Mouse (Mus musculus): ENCODE results near the gene Rps28. TPM values are rescaled to one million over a fixed set of nuclear protein-coding genes. Genes with fewer than 3 reads are reported as not detected.
A peak's percentile ranks its signal among the peaks of the same experiment; 100 is the strongest.

Gene Rps28
- total RNA-seq, 1 experiment = 5,476 TPM

DNA sequence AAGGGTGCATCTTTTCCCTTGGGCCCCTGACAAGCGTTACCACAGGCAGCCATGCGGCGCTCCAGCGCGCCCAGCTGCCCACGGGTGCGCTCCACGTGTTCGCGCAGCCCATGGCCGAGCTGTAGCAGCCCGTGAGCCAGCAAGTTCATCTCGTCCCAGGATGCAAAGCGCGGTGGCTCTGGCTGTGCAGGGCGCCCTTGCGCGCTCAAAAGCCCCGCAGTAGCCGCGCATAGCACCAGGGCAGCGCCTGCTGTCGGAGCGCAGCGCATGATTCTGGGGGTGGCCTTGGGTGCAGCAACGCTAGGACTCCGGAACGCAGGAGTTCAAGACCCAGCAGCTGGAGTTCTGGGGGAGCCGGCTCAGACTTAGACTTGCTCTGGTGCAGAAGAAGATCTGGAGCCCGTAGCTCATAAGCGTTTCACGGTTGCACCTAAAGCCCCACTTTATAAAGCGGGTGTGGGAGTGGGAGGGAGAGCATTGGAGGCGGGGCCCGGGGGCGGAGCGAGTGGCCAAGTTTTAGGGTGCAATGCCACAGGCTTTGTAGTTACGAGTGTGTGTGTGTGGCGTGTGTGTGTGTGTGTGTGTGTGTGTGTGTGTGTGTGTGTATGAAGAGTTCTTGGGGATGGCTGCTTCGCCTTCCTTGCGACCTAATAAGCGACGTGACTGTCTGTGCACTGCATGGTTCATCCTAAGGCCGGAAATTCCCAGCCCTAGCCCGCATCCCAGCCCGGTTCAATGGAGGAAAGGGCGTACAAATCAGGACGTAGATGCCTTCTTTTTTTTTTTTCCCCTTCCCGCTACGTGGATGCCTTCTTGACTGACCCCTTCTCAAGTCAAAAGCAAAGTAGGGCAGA, 43.0 kb downstream of the Rps28 start, which contains the start of gene Angptl4:
TSS of gene Angptl4 (minus strand) at position 707 of the 854 bp plus-strand sequence.
- no peak for DNase-seq (ENCODE audit: low read depth, low spot score)
- Histone ChIP-seq H3K4me3 (ENCODE audit: insufficient read depth in 1 of 2, low read depth in 1 of 2, low read length in 2 of 2, poor library complexity in 1 of 2, severe bottlenecking in 1 of 2) (peak within 1 kb of the TSS; percentile 56 to 84), H3K36me3 (ENCODE audit: control insufficient read depth, insufficient read depth, low read length, poor library complexity, severe bottlenecking) (peaks cover 16% of the 10 kb centered on the region), H3K9ac (ENCODE audit: insufficient read depth, low read depth, low read length, poor library complexity, severe bottlenecking) (peak within 1 kb of the TSS; percentile 73), H3K4me1 (ENCODE audit: control insufficient read depth in 2 of 2, insufficient read depth in 2 of 2, low read length in 2 of 2, poor library complexity in 1 of 2) (peaks cover 3 to 26% of the 10 kb centered on the region in 2 experiments; a peak in 3 of 4 replicates), H3K27ac (ENCODE audit: insufficient read depth, low read depth, low read length, poor library complexity, severe bottlenecking) (no peak within 1 kb of the TSS), H3K9me3 (ENCODE audit: control insufficient read depth, insufficient read depth, low read depth, low read length) (no peaks in the 10 kb centered on the region)
- in situ Hi-C loops (cut with MboI; ENCODE audit: low sequenced_read_pairs in 2 of 2, unreplicated experiment in 2 of 2) = no loop called here
- TF ChIP-seq HCFC1 (IDR thresholded peaks at IDR 0.05; ENCODE audit: borderline replicate concordance, insufficient read depth, low read length) = no peak
- TF ChIP-seq MAFK (IDR thresholded peaks at IDR 0.05; ENCODE audit: insufficient read depth, low read depth, low read length) = no peak
- no peak for TF ChIP-seq ZC3H11A (IDR thresholded peaks at IDR 0.05; ENCODE audit: borderline replicate concordance, low read depth, low read length)
- TF ChIP-seq CHD2 (IDR thresholded peaks at IDR 0.05; ENCODE audit: low read depth, low read length) = no peak
- TF ChIP-seq ZNF384 (IDR thresholded peaks at IDR 0.05; ENCODE audit: low read depth, low read length) = no peak

DNA sequence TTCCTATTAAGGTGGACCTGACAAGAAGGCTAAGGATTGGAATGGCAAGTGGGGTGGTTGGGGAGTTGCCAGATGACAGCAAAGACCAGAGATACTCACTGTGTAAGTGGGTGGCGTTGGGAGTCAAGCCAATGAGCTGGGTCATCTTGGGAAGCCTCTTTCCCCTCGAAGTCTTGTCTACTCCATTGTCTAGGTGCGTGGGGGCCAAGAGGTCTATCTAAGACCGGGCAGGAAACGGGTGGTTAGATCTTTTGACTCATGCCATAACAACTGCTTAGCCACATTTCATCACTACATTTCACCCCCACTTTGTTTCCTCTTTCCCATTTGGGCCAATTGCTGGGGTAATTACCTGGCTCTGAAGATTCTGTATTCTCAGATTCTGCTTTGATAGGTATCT, 43.9 kb downstream of the Rps28 start:
- H3K9me3 ChIP-seq (ENCODE audit: control insufficient read depth, insufficient read depth, low read depth, low read length) = no peaks in the 10 kb centered on the region
- H3K4me3 ChIP-seq (ENCODE audit: insufficient read depth in 1 of 2, low read depth in 1 of 2, low read length in 2 of 2, poor library complexity in 1 of 2, severe bottlenecking in 1 of 2) = peak overlapping the region; percentile 56 to 84
- H3K9ac ChIP-seq (ENCODE audit: insufficient read depth, low read depth, low read length, poor library complexity, severe bottlenecking) = peak overlapping the region; percentile 73
- no peak overlapping the region for H3K27ac ChIP-seq (ENCODE audit: insufficient read depth, low read depth, low read length, poor library complexity, severe bottlenecking)
- H3K4me1 ChIP-seq (ENCODE audit: control insufficient read depth in 2 of 2, insufficient read depth in 2 of 2, low read length in 2 of 2, poor library complexity in 1 of 2) = peaks cover 3 to 22% of the 10 kb centered on the region in 2 experiments; a peak in 3 of 4 replicates
- in situ Hi-C loops (cut with MboI; ENCODE audit: low sequenced_read_pairs in 2 of 2, unreplicated experiment in 2 of 2) = no loop called here
- H3K36me3 ChIP-seq (ENCODE audit: control insufficient read depth, insufficient read depth, low read length, poor library complexity, severe bottlenecking) = peaks cover 17% of the 10 kb centered on the region
- TF ChIP-seq MAFK (IDR thresholded peaks at IDR 0.05; ENCODE audit: insufficient read depth, low read depth, low read length) (no peak), CHD2 (IDR thresholded peaks at IDR 0.05; ENCODE audit: low read depth, low read length) (no peak), ZNF384 (IDR thresholded peaks at IDR 0.05; ENCODE audit: low read depth, low read length) (no peak), HCFC1 (IDR thresholded peaks at IDR 0.05; ENCODE audit: borderline replicate concordance, insufficient read depth, low read length) (no peak), ZC3H11A (IDR thresholded peaks at IDR 0.05; ENCODE audit: borderline replicate concordance, low read depth, low read length) (no peak)
- DNase-seq (ENCODE audit: low read depth, low spot score) = no peak

DNA sequence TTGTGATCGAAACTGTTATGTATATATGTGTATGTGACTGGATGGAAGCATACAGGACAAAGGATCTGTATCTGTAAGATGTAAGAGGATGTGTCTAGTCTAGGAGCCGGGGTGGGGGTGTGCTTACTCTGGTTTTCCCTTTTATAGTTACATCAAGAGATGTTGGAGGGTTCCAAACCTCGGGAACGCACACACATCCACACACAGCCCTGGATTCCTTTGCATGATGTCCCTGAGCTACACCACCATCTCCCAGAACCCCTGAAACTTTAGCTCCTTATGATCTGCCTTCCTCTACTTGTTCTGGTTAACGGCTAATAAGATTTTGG, 44.4 kb downstream of the Rps28 start:
- Histone ChIP-seq H3K36me3 (ENCODE audit: control insufficient read depth, insufficient read depth, low read length, poor library complexity, severe bottlenecking) (peaks cover 21% of the 10 kb centered on the region), H3K9ac (ENCODE audit: insufficient read depth, low read depth, low read length, poor library complexity, severe bottlenecking) (no peak overlapping the region), H3K4me1 (ENCODE audit: control insufficient read depth in 2 of 2, insufficient read depth in 2 of 2, low read length in 2 of 2, poor library complexity in 1 of 2) (peaks cover 3 to 22% of the 10 kb centered on the region in 2 experiments; a peak in 3 of 4 replicates), H3K27ac (ENCODE audit: insufficient read depth, low read depth, low read length, poor library complexity, severe bottlenecking) (no peak overlapping the region), H3K9me3 (ENCODE audit: control insufficient read depth, insufficient read depth, low read depth, low read length) (no peaks in the 10 kb centered on the region), H3K4me3 (ENCODE audit: insufficient read depth in 1 of 2, low read depth in 1 of 2, low read length in 2 of 2, poor library complexity in 1 of 2, severe bottlenecking in 1 of 2) (peak overlapping the region in 1 of 2 experiments; percentile 56; a peak in 1 of 4 replicates)
- DNase-seq (ENCODE audit: low read depth, low spot score) = no peak
- TF ChIP-seq ZNF384 (IDR thresholded peaks at IDR 0.05; ENCODE audit: low read depth, low read length) (no peak), ZC3H11A (IDR thresholded peaks at IDR 0.05; ENCODE audit: borderline replicate concordance, low read depth, low read length) (no peak), CHD2 (IDR thresholded peaks at IDR 0.05; ENCODE audit: low read depth, low read length) (no peak), MAFK (IDR thresholded peaks at IDR 0.05; ENCODE audit: insufficient read depth, low read depth, low read length) (no peak), HCFC1 (IDR thresholded peaks at IDR 0.05; ENCODE audit: borderline replicate concordance, insufficient read depth, low read length) (no peak)
- in situ Hi-C loops (cut with MboI; ENCODE audit: low sequenced_read_pairs in 2 of 2, unreplicated experiment in 2 of 2) = no loop called here

DNA sequence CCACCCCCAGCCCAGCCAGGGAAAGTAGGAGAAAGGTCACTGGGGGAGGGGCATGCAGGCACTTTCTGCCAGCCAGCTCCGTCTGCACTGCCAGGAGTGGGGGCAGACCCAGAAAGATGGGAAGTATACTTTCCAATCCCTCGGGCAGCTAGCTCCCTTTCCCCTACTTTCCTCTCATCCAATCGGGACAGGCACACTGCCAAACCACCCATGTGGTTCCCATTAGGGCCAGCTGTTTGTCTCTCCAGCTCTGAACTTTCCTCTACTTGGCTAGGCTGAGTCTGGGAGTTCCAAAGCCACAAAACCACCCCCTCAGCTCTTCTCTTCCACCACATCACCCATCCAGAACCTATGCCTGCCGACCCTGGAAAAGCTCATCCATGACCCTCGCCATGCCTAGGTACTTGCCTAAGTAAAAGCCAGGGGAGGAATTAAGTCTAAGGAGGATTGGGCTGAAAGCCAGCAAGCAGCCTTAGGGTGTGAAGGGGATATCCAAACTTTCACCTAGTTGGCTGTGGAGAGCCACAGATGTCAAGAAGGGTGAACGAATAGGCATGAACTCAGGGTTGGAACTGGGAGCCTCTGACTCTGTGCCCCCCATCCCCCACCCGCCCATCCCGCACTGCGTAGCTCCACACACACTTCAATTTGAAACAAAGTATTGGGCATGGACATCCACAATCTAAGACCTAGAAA, 44.9 kb downstream of the Rps28 start:
- 0 out of 2 replicates have a peak overlapping the region, but pooled peaks have one; percentile 43 for H3K9ac ChIP-seq (ENCODE audit: insufficient read depth, low read depth, low read length, poor library complexity, severe bottlenecking)
- in situ Hi-C loops (cut with MboI; ENCODE audit: low sequenced_read_pairs in 2 of 2, unreplicated experiment in 2 of 2) = no loop called here

More for the DNA sequence above, 44.9 kb downstream of the Rps28 start:
- peaks cover 3 to 22% of the 10 kb centered on the region in 2 experiments; a peak in 3 of 4 replicates for H3K4me1 ChIP-seq (ENCODE audit: control insufficient read depth in 2 of 2, insufficient read depth in 2 of 2, low read length in 2 of 2, poor library complexity in 1 of 2)
- H3K4me3 ChIP-seq (ENCODE audit: insufficient read depth in 1 of 2, low read depth in 1 of 2, low read length in 2 of 2, poor library complexity in 1 of 2, severe bottlenecking in 1 of 2) = no peak overlapping the region; a peak in 1 of 4 replicates
- H3K27ac ChIP-seq (ENCODE audit: insufficient read depth, low read depth, low read length, poor library complexity, severe bottlenecking) = no peak overlapping the region
- no peak for DNase-seq (ENCODE audit: low read depth, low spot score)
- TF ChIP-seq HCFC1 (IDR thresholded peaks at IDR 0.05; ENCODE audit: borderline replicate concordance, insufficient read depth, low read length) = no peak
- TF ChIP-seq CHD2 (IDR thresholded peaks at IDR 0.05; ENCODE audit: low read depth, low read length) = no peak
- TF ChIP-seq ZNF384 (IDR thresholded peaks at IDR 0.05; ENCODE audit: low read depth, low read length) = no peak
- TF ChIP-seq MAFK (IDR thresholded peaks at IDR 0.05; ENCODE audit: insufficient read depth, low read depth, low read length) = no peak
- TF ChIP-seq ZC3H11A (IDR thresholded peaks at IDR 0.05; ENCODE audit: borderline replicate concordance, low read depth, low read length) = no peak
- H3K36me3 ChIP-seq (ENCODE audit: control insufficient read depth, insufficient read depth, low read length, poor library complexity, severe bottlenecking) = peaks cover 23% of the 10 kb centered on the region
- H3K9me3 ChIP-seq (ENCODE audit: control insufficient read depth, insufficient read depth, low read depth, low read length) = no peaks in the 10 kb centered on the region
